In genomic region chr8:124959462-124960225, GRCm38 (mm10) we compare ENCODE assay signal across 9 mouse cellular contexts. TPM values are rescaled to one million over a fixed set of nuclear protein-coding genes. Genes with fewer than 3 reads are reported as not detected.
DNase-seq lines count a peak whose midpoint lies in the region; ATAC-seq and TF ChIP-seq lines count a peak whose summit lies in the region.
"Had no signal": no experiment of that assay in that cellular context is flagged by ENCODE, and none has a peak within 500 bp of the region (broad histone marks: within the 10 kb centered on the region; RNA-seq: fewer than 3 reads in every experiment).

No protein-coding gene starts in this region.

- H3K4me1 ChIP-seq in midbrain, embryonic 12.5 days, result peaks cover 13% of the 10 kb centered on the region
- peaks cover 3% of the 10 kb centered on the region; the same call in 1 of the 2 replicates for H3K4me1 ChIP-seq in midbrain, embryonic 13.5 days (replicated peaks)
- H3K4me1 ChIP-seq in intestine, embryonic 15.5 days (replicated peaks), result peaks cover 17% of the 10 kb centered on the region; the same call in 1 of the 2 replicates
- no peaks in the 10 kb centered on the region for H3K4me1 ChIP-seq in stomach, postnatal 0 days (replicated peaks; ENCODE audit: control insufficient read depth, insufficient read depth)

- intact Hi-C loops in gastrocnemius, postnatal 36 days (cut with DNase I), result no loop called here

- 0 out of 2 replicates have a peak overlapping the region, but pooled peaks have one; percentile 4 for H3K9ac ChIP-seq in midbrain, embryonic 12.5 days (replicated peaks)
- no peak overlapping the region for H3K9ac ChIP-seq in midbrain, embryonic 13.5 days (replicated peaks)
- no peak overlapping the region for H3K9ac ChIP-seq in intestine, embryonic 15.5 days
- no peak overlapping the region for H3K9ac ChIP-seq in stomach, postnatal 0 days (ENCODE audit: low read length)

- no peaks in the 10 kb centered on the region for H3K27me3 ChIP-seq in midbrain, embryonic 12.5 days
- no peaks in the 10 kb centered on the region for H3K27me3 ChIP-seq in midbrain, embryonic 13.5 days
- H3K27me3 ChIP-seq in intestine, embryonic 15.5 days (replicated peaks), result no peaks in the 10 kb centered on the region
- no peaks in the 10 kb centered on the region for H3K27me3 ChIP-seq in stomach, postnatal 0 days (ENCODE audit: control insufficient read depth, insufficient read depth, low read length)

- TF ChIP-seq EP300 in stomach, postnatal 0 days (optimal IDR thresholded peaks at IDR 0.05), result no peak

- peak; percentile 44; the same call in 1 of the 2 replicates for ATAC-seq in frontal cortex, adult (ENCODE audit: low TSS enrichment)
- no peak for ATAC-seq in midbrain, embryonic 12.5 days (ENCODE audit: low FRiP score, low read depth)
- no peak for ATAC-seq in midbrain, embryonic 13.5 days
- peak; percentile 29; the same call in 1 of the 2 replicates for ATAC-seq in intestine, embryonic 15.5 days
- peak; percentile 18; the same call in 1 of the 2 replicates for ATAC-seq in stomach, postnatal 0 days (ENCODE audit: low FRiP score, low TSS enrichment)

- no peaks in the 10 kb centered on the region for H3K9me3 ChIP-seq in midbrain, embryonic 12.5 days
- H3K9me3 ChIP-seq in midbrain, embryonic 13.5 days, result no peaks in the 10 kb centered on the region
- H3K9me3 ChIP-seq in intestine, embryonic 15.5 days, result no peaks in the 10 kb centered on the region
- H3K9me3 ChIP-seq in stomach, postnatal 0 days (ENCODE audit: control insufficient read depth, low read length), result no peaks in the 10 kb centered on the region

- no peak overlapping the region for H3K4me3 ChIP-seq in midbrain, embryonic 12.5 days
- no peak overlapping the region for H3K4me3 ChIP-seq in midbrain, embryonic 13.5 days (replicated peaks)
- no peak overlapping the region for H3K4me3 ChIP-seq in intestine, embryonic 15.5 days (replicated peaks)
- H3K4me3 ChIP-seq in stomach, postnatal 0 days (ENCODE audit: low read depth, low read length), result no peak overlapping the region

- no peak overlapping the region for H3K4me2 ChIP-seq in midbrain, embryonic 12.5 days (replicated peaks)
- H3K4me2 ChIP-seq in midbrain, embryonic 13.5 days (replicated peaks), result no peak overlapping the region
- H3K4me2 ChIP-seq in intestine, embryonic 15.5 days (replicated peaks), result no peak overlapping the region
- H3K4me2 ChIP-seq in stomach, postnatal 0 days (replicated peaks; ENCODE audit: low read depth), result no peak overlapping the region

- 70% methylated on average over 8 of the region's 8 CpGs for WGBS in midbrain, embryonic 12.5 days
- 72% methylated on average over 8 of the region's 8 CpGs for WGBS in midbrain, embryonic 13.5 days
- WGBS in intestine, embryonic 15.5 days, result 47% methylated on average over 8 of the region's 8 CpGs
- 37% methylated on average over 8 of the region's 8 CpGs for WGBS in stomach, postnatal 0 days

- no peak for DNase-seq in frontal cortex, postnatal 36 days (ENCODE audit: low spot score in 2 of 2)
- DNase-seq in stomach, postnatal 0 days (ENCODE audit: low spot score), result no peak
- no peak for DNase-seq in gastrocnemius, postnatal 36 days
- no peak for DNase-seq in cerebellum, adult 9-10 months

- H3K36me3 ChIP-seq in midbrain, embryonic 12.5 days, result no peaks in the 10 kb centered on the region
- no peaks in the 10 kb centered on the region for H3K36me3 ChIP-seq in midbrain, embryonic 13.5 days
- H3K36me3 ChIP-seq in intestine, embryonic 15.5 days, result no peaks in the 10 kb centered on the region
- H3K36me3 ChIP-seq in stomach, postnatal 0 days (ENCODE audit: control insufficient read depth, insufficient read depth, low read length), result no peaks in the 10 kb centered on the region

- TF ChIP-seq CTCF in stomach, postnatal 0 days (IDR thresholded peaks at IDR 0.05; ENCODE audit: low read depth), result no peak

- no peak overlapping the region for H3K27ac ChIP-seq in midbrain, embryonic 12.5 days (replicated peaks)
- H3K27ac ChIP-seq in midbrain, embryonic 13.5 days, result no peak overlapping the region
- H3K27ac ChIP-seq in intestine, embryonic 15.5 days, result peak overlapping the region; percentile 1; the same call in 1 of the 2 replicates
- H3K27ac ChIP-seq in stomach, postnatal 0 days (replicated peaks), result no peak overlapping the region
- H3K27ac ChIP-seq: macrophage had no signal

RNA-seq across cellular contexts. Expression of gene Egln1, which starts 10.5 kb away (rescaled TPM):
- polyA plus RNA-seq in midbrain, embryonic 12.5 days (2016; fragmentation: Nextera tagmentation; extraction: Ambion mirVana), result 17.3 and 17.8 TPM in 2 replicates
- 18.0 TPM in 2 replicates for polyA plus RNA-seq in midbrain, embryonic 13.5 days (2015; fragmentation: Nextera tagmentation; extraction: Ambion mirVana)
- 14.0 and 14.4 TPM in 2 replicates for polyA plus RNA-seq in intestine, embryonic 15.5 days (2015; fragmentation: Nextera tagmentation; extraction: Ambion mirVana)
- 7.1 and 7.5 TPM in 2 replicates for polyA plus RNA-seq in stomach, postnatal 0 days (2015; fragmentation: Nextera tagmentation; extraction: Ambion mirVana)
- total RNA-seq in gastrocnemius, postnatal 36 days (2021), result 100 to 1,000 TPM; 140 to 151 TPM

RNA-seq across cellular contexts. Expression of gene Tsnax, which starts 53.2 kb away (rescaled TPM):
- polyA plus RNA-seq in midbrain, embryonic 12.5 days (2016; fragmentation: Nextera tagmentation; extraction: Ambion mirVana), result 146 and 154 TPM in 2 replicates
- polyA plus RNA-seq in midbrain, embryonic 13.5 days (2015; fragmentation: Nextera tagmentation; extraction: Ambion mirVana), result 180 and 193 TPM in 2 replicates
- polyA plus RNA-seq in intestine, embryonic 15.5 days (2015; fragmentation: Nextera tagmentation; extraction: Ambion mirVana), result 99.3 and 104 TPM in 2 replicates
- 62.5 and 66.2 TPM in 2 replicates for polyA plus RNA-seq in stomach, postnatal 0 days (2015; fragmentation: Nextera tagmentation; extraction: Ambion mirVana)
- 10 to 100 TPM; 62.3 to 68.5 TPM for total RNA-seq in gastrocnemius, postnatal 36 days (2021)

Comparison
In these comparisons a context has a peak if more than half of its experiments do, and no peak if none do; other contexts are left out.
1. ATAC-seq: peak in frontal cortex, adult (single experiment), intestine, embryonic 15.5 days (single experiment) and stomach, postnatal 0 days (single experiment); none in midbrain, embryonic 12.5 days (single experiment) and midbrain, embryonic 13.5 days (single experiment).